Mouse (Mus musculus): ENCODE measurements at regions not wholly inside any gene's neighbourhood (a gene's known extent, or its start where the extent isn't known, plus 50 kb on each side); places are given as distances from the start of the nearest gene placed in this dataset.

DNA sequence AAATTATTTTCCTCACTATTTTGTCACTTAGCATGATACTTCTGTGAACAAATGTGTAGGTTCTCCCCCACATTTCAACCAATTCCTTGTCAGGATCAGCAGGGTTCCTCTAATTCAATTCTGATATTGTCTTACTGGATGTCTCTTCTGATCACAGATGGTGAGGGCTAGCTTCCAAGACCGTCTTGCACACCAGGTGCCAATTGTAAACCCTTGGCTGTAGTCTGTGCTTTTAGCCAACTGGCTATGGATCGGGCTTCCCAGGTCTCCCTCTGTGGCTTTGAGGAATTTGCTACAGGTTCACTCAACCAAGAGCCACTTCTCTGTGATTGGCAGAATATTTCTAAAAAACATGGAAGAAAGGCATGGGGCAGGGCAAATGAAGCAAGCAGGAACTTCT lies 106.3 kb upstream of the Ccser1 start:
- 87% methylated on average over 2 of the region's 2 CpGs for WGBS
- no peak for DNase-seq
- TF ChIP-seq CTCF (IDR thresholded peaks at IDR 0.05; ENCODE audit: insufficient read depth, low read length) (no peak), POLR2A (IDR thresholded peaks at IDR 0.05; ENCODE audit: borderline replicate concordance, extremely low read depth, low read depth, low read length) (no peak)
- Histone ChIP-seq H3K4me3 (replicated peaks; ENCODE audit: extremely low read depth, low read depth, low read length) (no peak overlapping the region), H3K4me1 (ENCODE audit: control insufficient read depth, insufficient read depth, low read length) (no peaks in the 10 kb centered on the region)

DNA sequence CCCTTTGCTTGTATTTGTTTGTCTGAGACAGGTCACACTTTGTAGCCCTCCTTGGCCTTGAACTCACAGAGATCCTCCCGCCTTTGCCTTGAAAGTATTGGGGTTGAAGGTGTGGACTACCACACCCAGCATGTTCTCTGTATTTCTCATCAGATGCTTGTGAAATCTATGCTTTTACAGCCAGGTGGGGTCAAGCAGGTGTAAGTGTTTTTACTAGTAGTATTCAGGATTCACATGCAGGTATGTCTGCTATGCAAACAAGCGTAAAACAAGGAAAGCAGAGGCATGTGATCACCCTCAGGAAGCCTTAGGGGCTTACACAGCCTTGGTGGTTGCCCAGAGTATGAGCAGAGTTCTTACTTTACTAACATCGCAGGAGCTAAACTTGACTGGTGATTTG lies 105.4 kb upstream of the Ccser1 start:
- WGBS: 93% methylated on average over 3 of the region's 3 CpGs
- DNase-seq: no peak
- Histone ChIP-seq H3K4me3 (replicated peaks; ENCODE audit: extremely low read depth, low read depth, low read length) (no peak overlapping the region), H3K4me1 (ENCODE audit: control insufficient read depth, insufficient read depth, low read length) (no peaks in the 10 kb centered on the region)
- TF ChIP-seq POLR2A (IDR thresholded peaks at IDR 0.05; ENCODE audit: borderline replicate concordance, extremely low read depth, low read depth, low read length): no peak
- TF ChIP-seq CTCF (IDR thresholded peaks at IDR 0.05; ENCODE audit: insufficient read depth, low read length): no peak

DNA sequence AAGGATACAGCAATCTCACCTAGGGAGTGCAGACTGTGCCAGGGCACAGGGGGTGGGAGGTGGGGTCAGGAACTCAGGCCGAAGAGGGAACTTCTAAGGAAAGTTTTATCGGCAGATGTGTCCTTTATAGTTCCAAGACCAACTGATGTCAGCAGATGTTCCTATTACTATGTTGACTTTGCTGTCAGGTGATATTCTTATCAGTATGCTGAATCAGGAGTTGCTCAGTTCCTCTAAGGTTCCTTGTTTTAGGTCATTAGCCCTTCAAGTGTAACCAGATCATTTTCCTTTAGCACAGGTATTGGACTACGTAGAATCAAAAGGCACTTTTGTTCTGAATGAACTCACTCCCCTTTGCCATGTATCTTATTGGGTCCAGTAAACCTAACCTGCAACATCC lies 101.6 kb upstream of the Ccser1 start:
- no peak for DNase-seq
- TF ChIP-seq POLR2A (IDR thresholded peaks at IDR 0.05; ENCODE audit: borderline replicate concordance, extremely low read depth, low read depth, low read length) (no peak), CTCF (IDR thresholded peaks at IDR 0.05; ENCODE audit: insufficient read depth, low read length) (no peak)
- no peaks in the 10 kb centered on the region for H3K4me1 ChIP-seq (ENCODE audit: control insufficient read depth, insufficient read depth, low read length)
- H3K4me3 ChIP-seq (replicated peaks; ENCODE audit: extremely low read depth, low read depth, low read length): no peak overlapping the region
- 75% methylated on average over 3 of the region's 3 CpGs for WGBS

DNA sequence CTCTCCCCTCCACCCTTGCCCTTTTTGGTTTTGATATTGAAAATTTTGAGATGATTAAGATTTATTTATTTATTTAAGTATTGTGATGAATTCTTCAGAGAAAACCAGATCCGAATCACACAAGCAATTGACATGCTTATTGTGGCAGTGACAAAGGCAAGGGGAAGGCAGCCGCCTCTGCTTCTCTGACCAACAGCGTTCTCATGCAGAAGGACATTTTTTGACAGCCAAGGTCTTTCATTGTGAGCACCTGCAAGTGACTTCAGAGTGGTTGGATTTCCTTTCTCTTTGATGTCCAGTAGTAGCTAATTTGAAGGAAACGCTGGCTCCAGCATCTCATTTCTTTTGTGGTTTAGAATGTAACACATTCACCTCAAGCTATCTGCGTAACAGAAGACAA lies 99.5 kb upstream of the Ccser1 start:
- Histone ChIP-seq H3K4me1 (ENCODE audit: control insufficient read depth, insufficient read depth, low read length) (no peaks in the 10 kb centered on the region), H3K4me3 (replicated peaks; ENCODE audit: extremely low read depth, low read depth, low read length) (no peak overlapping the region)
- no peak for TF ChIP-seq CTCF (IDR thresholded peaks at IDR 0.05; ENCODE audit: insufficient read depth, low read length)
- TF ChIP-seq POLR2A (IDR thresholded peaks at IDR 0.05; ENCODE audit: borderline replicate concordance, extremely low read depth, low read depth, low read length): no peak
- WGBS: 81% methylated on average over 5 of the region's 5 CpGs
- DNase-seq: no peak

DNA sequence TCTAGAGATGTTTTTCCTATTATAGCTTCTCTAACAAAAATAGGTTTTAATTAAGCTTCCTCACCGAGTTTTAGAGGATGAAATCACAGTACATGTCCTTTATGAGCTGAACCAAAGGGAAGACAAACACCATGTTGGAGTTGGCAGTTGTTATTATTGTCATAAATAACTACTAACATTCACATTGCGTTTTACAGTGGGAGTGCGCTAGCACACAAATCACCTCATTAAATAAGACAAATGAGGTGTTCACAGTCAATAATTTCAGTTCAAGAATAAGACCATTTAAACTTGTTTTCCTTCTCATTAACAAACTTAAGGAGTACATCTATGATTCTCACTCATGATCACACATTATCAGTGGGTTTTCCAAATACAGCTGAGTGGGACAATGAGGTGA lies 96.8 kb upstream of the Ccser1 start:
- TF ChIP-seq CTCF (IDR thresholded peaks at IDR 0.05; ENCODE audit: insufficient read depth, low read length) (no peak), POLR2A (IDR thresholded peaks at IDR 0.05; ENCODE audit: borderline replicate concordance, extremely low read depth, low read depth, low read length) (no peak)
- H3K4me3 ChIP-seq (replicated peaks; ENCODE audit: extremely low read depth, low read depth, low read length): no peak overlapping the region
- DNase-seq: no peak
- WGBS: 63% methylated on average over 3 of the region's 3 CpGs
- no peaks in the 10 kb centered on the region for H3K4me1 ChIP-seq (ENCODE audit: control insufficient read depth, insufficient read depth, low read length)

GRCm38 (mm10) chr6:61099348-61099981 lies 80.7 kb upstream of the Ccser1 start:
- no peak overlapping the region for H3K4me3 ChIP-seq (replicated peaks; ENCODE audit: extremely low read depth, low read depth, low read length)
- no peaks in the 10 kb centered on the region for H3K4me1 ChIP-seq (ENCODE audit: control insufficient read depth, insufficient read depth, low read length)
- TF ChIP-seq POLR2A (IDR thresholded peaks at IDR 0.05; ENCODE audit: borderline replicate concordance, extremely low read depth, low read depth, low read length): no peak
- TF ChIP-seq CTCF (IDR thresholded peaks at IDR 0.05; ENCODE audit: insufficient read depth, low read length): no peak
- WGBS: 88% methylated on average over 9 of the region's 9 CpGs
- DNase-seq: no peak

GRCm38 (mm10) chr6:61099982-61100365 lies 80.2 kb upstream of the Ccser1 start:
- TF ChIP-seq CTCF (IDR thresholded peaks at IDR 0.05; ENCODE audit: insufficient read depth, low read length) (no peak), POLR2A (IDR thresholded peaks at IDR 0.05; ENCODE audit: borderline replicate concordance, extremely low read depth, low read depth, low read length) (no peak)
- Histone ChIP-seq H3K4me3 (replicated peaks; ENCODE audit: extremely low read depth, low read depth, low read length) (no peak overlapping the region), H3K4me1 (ENCODE audit: control insufficient read depth, insufficient read depth, low read length) (no peaks in the 10 kb centered on the region)
- no peak for DNase-seq
- 66% methylated on average over 3 of the region's 3 CpGs for WGBS

DNA sequence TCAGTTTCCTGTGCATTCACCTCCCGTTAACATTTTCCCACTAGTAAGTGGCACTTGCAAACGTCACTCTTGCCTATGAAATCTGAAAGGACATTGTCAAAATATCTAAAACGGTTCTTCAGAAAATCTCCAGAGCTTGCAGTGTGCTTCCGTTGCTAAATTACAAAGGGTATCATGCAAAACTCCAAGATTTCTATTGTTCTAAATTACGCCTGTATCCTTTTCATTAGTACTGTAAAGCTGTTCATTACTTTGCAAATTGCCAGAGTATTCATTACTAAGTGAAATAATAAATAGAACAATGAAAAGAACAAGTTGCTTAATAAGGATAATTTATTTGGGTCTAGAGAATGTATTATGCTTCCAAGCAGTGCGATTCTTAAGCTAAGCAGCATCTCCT lies 78.2 kb upstream of the Ccser1 start:
- Histone ChIP-seq H3K4me1 (ENCODE audit: control insufficient read depth, insufficient read depth, low read length) (no peaks in the 10 kb centered on the region), H3K4me3 (replicated peaks; ENCODE audit: extremely low read depth, low read depth, low read length) (no peak overlapping the region)
- no peak for DNase-seq
- 68% methylated on average over 6 of the region's 6 CpGs for WGBS
- TF ChIP-seq POLR2A (IDR thresholded peaks at IDR 0.05; ENCODE audit: borderline replicate concordance, extremely low read depth, low read depth, low read length): no peak

- 57% methylated on average over 4 of the region's 4 CpGs for WGBS
- H3K4me1 ChIP-seq (ENCODE audit: control insufficient read depth, insufficient read depth, low read length): no peaks in the 10 kb centered on the region
- no peak overlapping the region for H3K4me3 ChIP-seq (replicated peaks; ENCODE audit: extremely low read depth, low read depth, low read length)
- DNase-seq: no peak
- no peak for TF ChIP-seq CTCF (IDR thresholded peaks at IDR 0.05; ENCODE audit: insufficient read depth, low read length)
- no peak for TF ChIP-seq POLR2A (IDR thresholded peaks at IDR 0.05; ENCODE audit: borderline replicate concordance, extremely low read depth, low read depth, low read length)
Observed at GRCm38 (mm10) chr6:61103459-61104234, 76.5 kb upstream of the Ccser1 start.

GRCm38 (mm10) chr6:61115250-61115649 lies 64.9 kb upstream of the Ccser1 start:
- Histone ChIP-seq H3K4me3 (replicated peaks; ENCODE audit: extremely low read depth, low read depth, low read length) (no peak overlapping the region), H3K4me1 (ENCODE audit: control insufficient read depth, insufficient read depth, low read length) (no peaks in the 10 kb centered on the region)
- 69% methylated on average over 1 of the region's 1 CpGs for WGBS
- no peak for DNase-seq
- TF ChIP-seq POLR2A (IDR thresholded peaks at IDR 0.05; ENCODE audit: borderline replicate concordance, extremely low read depth, low read depth, low read length) (no peak), CTCF (IDR thresholded peaks at IDR 0.05; ENCODE audit: insufficient read depth, low read length) (no peak)

Measured in lung, adult 2 months (tissue).